Mouse (Mus musculus): ENCODE measurements around the gene Bcl2l13.

GRCm38 (mm10) chr6:120822937-120823614, 12.9 kb upstream of the Bcl2l13 start:
- TF ChIP-seq EP300 (IDR thresholded peaks at IDR 0.05; ENCODE audit: low read depth) (no peak; the same call in 1 of the 2 replicates), CTCF (IDR thresholded peaks at IDR 0.05; ENCODE audit: low read depth) (0 out of 2 replicates have a peak, but pooled peaks have one; percentile 13)
